Mouse (Mus musculus) olfactory bulb, adult 2 months (tissue): ENCODE measurements around the gene Trp53.

Experiments used
- CTCF ChIP-seq: fragments of 200-500 bp; IDR thresholded peaks from 2 replicates; pipeline ENCODE4 v1.5.1; 2012; ENCODE audit warnings: low read depth, mild to moderate bottlenecking, low read length, moderate library complexity; ENCODE audit not compliant: insufficient read depth
- POLR2A ChIP-seq: fragments of 200-500 bp; IDR thresholded peaks from 2 replicates; pipeline ENCODE4 v1.6.1; 2012; ENCODE audit warnings: mild to moderate bottlenecking, low read depth, low read length, moderate library complexity; ENCODE audit not compliant: insufficient read depth

DNA sequence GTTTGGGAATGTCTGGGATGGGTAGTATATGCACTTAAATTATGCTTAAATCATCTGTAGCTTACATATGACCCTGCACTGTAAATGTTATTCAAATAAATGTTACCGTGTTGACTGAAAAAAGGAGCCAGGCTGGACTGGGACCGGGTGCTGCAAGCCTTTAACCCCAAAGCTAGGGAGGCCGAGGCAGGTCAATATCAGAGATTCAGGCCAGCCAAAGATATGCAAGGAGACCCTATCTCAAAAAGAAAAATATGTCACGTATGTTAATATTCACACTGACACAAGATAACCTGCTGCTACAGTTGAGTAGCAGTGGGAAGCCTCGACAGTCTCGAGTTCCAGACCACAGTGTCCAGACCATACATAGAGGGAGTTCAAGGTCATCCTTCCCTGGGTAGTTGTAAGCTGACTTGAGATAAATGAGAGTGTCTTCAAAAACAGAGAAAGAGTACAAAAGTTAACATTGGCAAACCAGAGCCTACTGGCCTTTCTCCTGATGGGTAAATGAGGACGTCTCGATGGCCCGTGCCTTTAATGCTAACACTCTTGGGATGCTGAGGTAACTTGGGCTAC, 2.2 kb downstream of the Trp53 start:
- no peak for TF ChIP-seq POLR2A
- TF ChIP-seq CTCF = no peak
